Mouse (Mus musculus) cerebellum, postnatal 4 days (tissue): Measurements from ENCODE around the gene Ddx5.
A peak's percentile ranks its signal among the peaks of the same experiment; 100 is the strongest.
"Not testable (repeated sequence)": the region's sequence is repeated elsewhere in the genome, so short reads cannot be mapped to it uniquely, and the experiment has no call there.

Source experiments
- DNase-seq, 2 experiments: peaks; one replicate each; pipeline ENCODE4 v3.0.0; 2022; ENCODE audit warnings: low spot score in 2 of 2, mixed read lengths in 1 of 2

Ddx5 gene

GRCm38 (mm10) chr11:106762139-106762799 is 26.7 kb downstream of the Ddx5 start:
- no peak for DNase-seq

DNA sequence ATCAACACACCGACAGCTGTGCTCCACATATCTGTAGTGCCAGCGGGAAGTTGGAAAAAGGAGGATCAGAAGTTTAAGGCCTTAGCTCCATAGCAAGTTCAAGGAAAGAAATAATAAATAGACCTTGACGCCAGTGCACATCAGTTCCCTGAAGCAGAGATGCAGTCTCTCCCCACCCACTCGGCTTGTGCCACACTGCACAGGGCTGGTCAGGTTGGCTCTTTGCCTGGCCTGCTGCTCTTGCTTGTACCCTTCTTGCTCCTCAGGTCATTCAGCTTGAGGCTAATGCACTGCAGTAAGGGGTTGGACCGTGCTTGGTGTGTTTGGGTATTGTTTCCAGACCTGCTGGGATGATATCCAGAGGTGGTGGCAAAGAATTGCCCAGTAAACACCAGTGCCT is 28.5 kb downstream of the Ddx5 start:
- no peak for DNase-seq

- no peak for DNase-seq
Measured at GRCm38 (mm10) chr11:106759028-106759427, 30.0 kb downstream of the Ddx5 start.

- no peak for DNase-seq
Measured at GRCm38 (mm10) chr11:106755583-106755982, 33.4 kb downstream of the Ddx5 start.

DNA sequence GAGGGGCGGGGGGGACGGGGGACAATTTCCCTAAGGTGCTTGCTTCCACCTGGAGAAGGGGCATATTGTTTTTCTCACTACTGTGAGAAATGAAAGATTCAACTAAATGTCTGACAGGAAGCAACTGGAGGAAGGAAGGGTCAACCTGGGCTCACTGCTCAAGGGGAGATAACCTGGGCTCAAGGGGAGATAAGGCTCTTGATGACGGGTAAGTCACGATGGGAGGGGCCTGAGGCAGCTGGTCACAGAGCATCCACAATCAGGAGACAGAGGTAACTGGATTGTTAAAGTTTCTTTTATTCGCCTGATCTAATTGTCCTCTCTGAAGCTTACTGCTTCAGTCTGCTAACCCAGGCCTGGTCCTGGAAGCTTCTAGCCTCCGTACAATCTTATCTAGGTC is 35.7 kb downstream of the Ddx5 start:
- no peak for DNase-seq

GRCm38 (mm10) chr11:106752103-106752502 is 36.9 kb downstream of the Ddx5 start:
- DNase-seq = no peak

GRCm38 (mm10) chr11:106751039-106752018 is 37.7 kb downstream of the Ddx5 start, which contains the start of gene Milr1:
Gene Milr1 (plus strand): TSS chr11:106751226.
- no peak for DNase-seq

GRCm38 (mm10) chr11:106750121-106750751 is 38.7 kb downstream of the Ddx5 start, which contains the start of gene Pecam1:
Gene Pecam1 (minus strand): TSS chr11:106750628.
- no peak for DNase-seq

- DNase-seq = not testable (repeated sequence)
Measured at GRCm38 (mm10) chr11:106749557-106750120, 39.3 kb downstream of the Ddx5 start.

- no peak for DNase-seq
Measured at GRCm38 (mm10) chr11:106744949-106745348, 44.0 kb downstream of the Ddx5 start.

DNA sequence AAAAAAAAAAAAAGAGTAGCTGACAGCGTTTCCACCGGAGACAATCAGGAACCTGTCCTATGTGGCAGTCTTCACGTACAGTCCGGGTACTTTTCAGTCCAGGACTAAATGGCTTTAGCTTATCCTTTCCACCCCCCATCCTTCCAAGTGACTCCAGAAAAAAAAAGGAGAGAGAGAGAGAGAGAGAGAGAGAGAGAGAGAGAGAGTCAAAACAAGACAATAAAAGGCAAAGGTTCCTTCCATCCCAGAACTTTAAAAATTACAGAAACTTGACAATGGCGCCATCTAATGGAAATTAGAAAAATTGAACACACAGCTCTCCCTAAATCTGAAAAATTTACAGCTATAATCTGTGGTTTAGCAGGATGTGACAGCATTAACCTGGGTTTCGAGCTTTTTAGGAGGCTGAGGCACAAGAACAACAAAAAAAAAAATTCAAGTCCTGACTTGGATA is 46.6 kb downstream of the Ddx5 start:
- DNase-seq = no peak

- DNase-seq = no peak
Measured at GRCm38 (mm10) chr11:106741826-106742225, 47.2 kb downstream of the Ddx5 start.

- peak in 1 of 2 experiments; percentile 42 for DNase-seq
Measured at GRCm38 (mm10) chr11:106741232-106741631, 47.8 kb downstream of the Ddx5 start.

- DNase-seq = not testable (repeated sequence)
Measured at GRCm38 (mm10) chr11:106740724-106741123, 48.3 kb downstream of the Ddx5 start.

GRCm38 (mm10) chr11:106739116-106739515 is 49.9 kb downstream of the Ddx5 start:
- no peak for DNase-seq

DNA sequence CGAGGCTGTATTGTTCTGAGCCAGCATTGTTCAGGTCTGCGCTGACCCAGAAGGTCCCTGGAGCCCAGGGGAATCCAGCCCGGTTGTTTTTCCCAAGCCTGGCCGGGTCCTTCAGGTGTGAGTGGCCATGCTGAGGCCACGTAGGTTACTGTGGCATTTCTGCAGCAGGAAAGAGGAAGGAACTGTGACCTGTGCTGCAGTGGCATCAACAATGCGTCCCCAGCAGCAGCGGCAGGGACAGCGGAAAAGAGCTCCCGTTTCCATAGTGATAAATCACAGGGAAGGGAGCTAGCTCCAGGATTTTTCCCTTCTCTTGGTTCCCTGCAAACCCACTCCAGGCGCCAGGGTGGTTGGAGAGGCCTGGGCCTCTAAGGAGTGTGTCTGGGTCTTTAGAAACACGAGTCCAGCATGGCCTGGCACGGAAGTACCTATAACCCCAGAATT is 51.8 kb downstream of the Ddx5 start:
- peak in 1 of 2 experiments; percentile 9 for DNase-seq

DNA sequence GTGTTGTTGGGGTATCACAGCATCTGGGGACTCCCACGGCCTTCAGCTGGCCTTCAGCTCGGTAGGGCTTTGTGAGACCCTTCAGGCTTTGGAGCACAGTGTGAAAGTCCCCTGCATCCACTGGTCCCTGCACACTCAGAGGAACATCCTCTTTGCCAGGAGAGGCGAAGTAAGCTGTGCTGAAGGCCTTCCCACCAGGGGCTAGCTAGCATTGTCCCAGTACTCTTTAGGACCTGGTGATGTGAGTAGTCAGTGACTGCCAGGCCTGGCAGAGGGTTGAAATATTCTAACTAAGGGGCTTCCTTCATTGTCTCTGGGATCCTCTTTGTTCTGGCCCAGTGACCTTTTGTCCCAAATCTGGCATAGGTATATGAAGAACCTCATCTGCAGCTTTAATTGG is 52.4 kb downstream of the Ddx5 start:
- DNase-seq = no peak

DNA sequence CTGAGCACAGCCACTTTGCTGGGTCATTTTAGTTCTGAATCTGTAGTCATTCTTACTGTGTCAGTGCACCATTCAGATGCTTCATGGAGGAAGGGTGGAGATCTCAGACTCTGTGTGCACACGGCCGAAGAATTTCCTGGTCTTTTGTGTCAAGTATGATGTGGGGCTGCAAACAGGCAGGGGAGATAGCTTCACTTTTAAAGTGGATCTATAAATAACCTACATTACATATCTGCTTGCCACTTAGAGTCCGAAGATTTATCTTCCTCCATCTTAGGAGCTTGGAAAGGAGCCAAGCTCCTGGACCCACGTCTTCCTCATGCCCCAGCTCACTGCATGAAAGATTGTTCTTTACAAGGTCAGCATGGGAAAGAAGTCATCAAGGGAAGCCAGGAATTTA is 58.3 kb downstream of the Ddx5 start:
- no peak for DNase-seq
